Mouse (Mus musculus): ENCODE results near the gene Nvl. TPM values are rescaled to one million over a fixed set of nuclear protein-coding genes. Genes with fewer than 3 reads are reported as not detected.

Gene Nvl
- polyA plus RNA-seq, 1 experiment from 2014 or later: 20.3 TPM

- H3K4me1 ChIP-seq (replicated peaks; ENCODE audit: insufficient read depth, low read length): peaks cover 6% of the 10 kb centered on the region; the same call in 1 of the 2 replicates
- H3K9ac ChIP-seq (ENCODE audit: low read depth, low read length): peak overlapping the region; percentile 89
- ATAC-seq (replicated peaks; ENCODE audit: low FRiP score, low read depth) (peak; percentile 92), DNase-seq (ENCODE audit: low spot score) (peak; percentile 94)
- WGBS: under 1% methylated on average over 59 of the region's 59 CpGs
- peak overlapping the region; percentile 81 for H3K4me2 ChIP-seq (ENCODE audit: low read length)
- peak overlapping the region; percentile 96 for H3K4me3 ChIP-seq (replicated peaks; ENCODE audit: low read depth, low read length)
- peak overlapping the region; percentile 83 for H3K27ac ChIP-seq
- peaks cover 15% of the 10 kb centered on the region; the same call in 1 of the 2 replicates for H3K36me3 ChIP-seq (ENCODE audit: insufficient read depth, low read length)
- H3K27me3 ChIP-seq (ENCODE audit: insufficient read depth, low read length): no peaks in the 10 kb centered on the region
- no peaks in the 10 kb centered on the region for H3K9me3 ChIP-seq (replicated peaks; ENCODE audit: low read length)
- no peak for TF ChIP-seq CTCF (IDR thresholded peaks at IDR 0.05; ENCODE audit: low read depth)
Measured at GRCm38 (mm10) chr1:181150827-181151534, 7.0 kb upstream of the Nvl start.

- no peak overlapping the region for H3K27ac ChIP-seq
- H3K27me3 ChIP-seq (ENCODE audit: insufficient read depth, low read length): no peaks in the 10 kb centered on the region
- H3K9me3 ChIP-seq (replicated peaks; ENCODE audit: low read length): no peaks in the 10 kb centered on the region
- no peak overlapping the region for H3K4me2 ChIP-seq (ENCODE audit: low read length)
- DNase-seq (ENCODE audit: low spot score) (no peak), ATAC-seq (replicated peaks; ENCODE audit: low FRiP score, low read depth) (no peak)
- no peak for TF ChIP-seq CTCF (IDR thresholded peaks at IDR 0.05; ENCODE audit: low read depth)
- 62% methylated on average over 3 of the region's 3 CpGs for WGBS
- peaks cover 6% of the 10 kb centered on the region; the same call in 1 of the 2 replicates for H3K4me1 ChIP-seq (replicated peaks; ENCODE audit: insufficient read depth, low read length)
- peaks cover 9% of the 10 kb centered on the region; the same call in 1 of the 2 replicates for H3K36me3 ChIP-seq (ENCODE audit: insufficient read depth, low read length)
- no peak overlapping the region for H3K9ac ChIP-seq (ENCODE audit: low read depth, low read length)
- H3K4me3 ChIP-seq (replicated peaks; ENCODE audit: low read depth, low read length): peak overlapping the region; percentile 96
Measured at GRCm38 (mm10) chr1:181150431-181150826, 6.4 kb upstream of the Nvl start.

GRCm38 (mm10) chr1:181149373-181150017, 5.5 kb upstream of the Nvl start:
- Histone ChIP-seq H3K27me3 (ENCODE audit: insufficient read depth, low read length) (no peaks in the 10 kb centered on the region), H3K9ac (ENCODE audit: low read depth, low read length) (no peak overlapping the region), H3K4me2 (ENCODE audit: low read length) (no peak overlapping the region), H3K27ac (no peak overlapping the region), H3K4me1 (replicated peaks; ENCODE audit: insufficient read depth, low read length) (peaks cover 10% of the 10 kb centered on the region; the same call in 1 of the 2 replicates), H3K36me3 (ENCODE audit: insufficient read depth, low read length) (0 out of 2 replicates have a peak, but pooled peaks cover under 1% of the 10 kb centered on the region), H3K4me3 (replicated peaks; ENCODE audit: low read depth, low read length) (no peak overlapping the region), H3K9me3 (replicated peaks; ENCODE audit: low read length) (no peaks in the 10 kb centered on the region)
- 68% methylated on average over 3 of the region's 3 CpGs for WGBS
- TF ChIP-seq CTCF (IDR thresholded peaks at IDR 0.05; ENCODE audit: low read depth): peak; percentile 42
- DNase-seq (ENCODE audit: low spot score) (no peak), ATAC-seq (replicated peaks; ENCODE audit: low FRiP score, low read depth) (no peak)

DNA sequence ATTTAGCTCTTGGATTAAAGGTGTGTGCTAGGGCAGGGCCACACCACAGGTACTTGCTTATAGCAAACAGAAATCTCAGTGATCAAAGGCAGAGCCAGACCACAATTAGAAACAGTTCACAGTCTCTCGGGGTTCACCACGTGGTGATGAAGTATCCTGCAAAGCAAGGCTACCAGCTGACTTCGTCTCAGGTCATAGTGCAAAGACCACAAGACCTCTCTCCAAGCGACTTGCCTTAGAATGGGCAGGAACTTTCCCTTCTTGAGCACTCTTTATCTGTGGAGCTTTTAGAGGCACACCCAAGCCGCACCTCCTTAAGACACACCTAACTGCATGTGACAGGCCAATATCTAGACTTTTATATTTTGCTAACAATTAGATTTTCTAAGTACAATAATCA, 4.5 kb upstream of the Nvl start:
- Histone ChIP-seq H3K4me3 (replicated peaks; ENCODE audit: low read depth, low read length) (no peak overlapping the region), H3K4me2 (ENCODE audit: low read length) (no peak overlapping the region), H3K27me3 (ENCODE audit: insufficient read depth, low read length) (no peaks in the 10 kb centered on the region), H3K27ac (no peak overlapping the region), H3K9me3 (replicated peaks; ENCODE audit: low read length) (no peaks in the 10 kb centered on the region), H3K4me1 (replicated peaks; ENCODE audit: insufficient read depth, low read length) (peaks cover 10% of the 10 kb centered on the region; the same call in 1 of the 2 replicates), H3K36me3 (ENCODE audit: insufficient read depth, low read length) (no peaks in the 10 kb centered on the region), H3K9ac (ENCODE audit: low read depth, low read length) (no peak overlapping the region)
- no peak for ATAC-seq (replicated peaks; ENCODE audit: low FRiP score, low read depth)
- WGBS: 66% methylated on average over 5 of the region's 5 CpGs
- DNase-seq (ENCODE audit: low spot score): no peak
- no peak for TF ChIP-seq CTCF (IDR thresholded peaks at IDR 0.05; ENCODE audit: low read depth)

GRCm38 (mm10) chr1:181146187-181146586, 2.2 kb upstream of the Nvl start:
- Histone ChIP-seq H3K27me3 (ENCODE audit: insufficient read depth, low read length) (no peaks in the 10 kb centered on the region), H3K4me1 (replicated peaks; ENCODE audit: insufficient read depth, low read length) (peaks cover 8% of the 10 kb centered on the region; the same call in 1 of the 2 replicates), H3K9me3 (replicated peaks; ENCODE audit: low read length) (no peaks in the 10 kb centered on the region), H3K4me3 (replicated peaks; ENCODE audit: low read depth, low read length) (no peak overlapping the region), H3K27ac (no peak overlapping the region), H3K9ac (ENCODE audit: low read depth, low read length) (no peak overlapping the region), H3K4me2 (ENCODE audit: low read length) (no peak overlapping the region), H3K36me3 (ENCODE audit: insufficient read depth, low read length) (0 out of 2 replicates have a peak, but pooled peaks cover 2% of the 10 kb centered on the region)
- DNase-seq (ENCODE audit: low spot score): no peak
- no peak for TF ChIP-seq CTCF (IDR thresholded peaks at IDR 0.05; ENCODE audit: low read depth)
- WGBS: 92% methylated on average over 2 of the region's 2 CpGs
- ATAC-seq (replicated peaks; ENCODE audit: low FRiP score, low read depth): no peak

GRCm38 (mm10) chr1:181144966-181145365, 962 bp upstream of the Nvl start:
- Histone ChIP-seq H3K9ac (ENCODE audit: low read depth, low read length) (peak overlapping the region; percentile 70), H3K4me2 (ENCODE audit: low read length) (peak overlapping the region; percentile 86), H3K9me3 (replicated peaks; ENCODE audit: low read length) (no peaks in the 10 kb centered on the region), H3K36me3 (ENCODE audit: insufficient read depth, low read length) (peaks cover 6% of the 10 kb centered on the region), H3K27me3 (ENCODE audit: insufficient read depth, low read length) (no peaks in the 10 kb centered on the region), H3K4me1 (replicated peaks; ENCODE audit: insufficient read depth, low read length) (peaks cover 8% of the 10 kb centered on the region; the same call in 1 of the 2 replicates), H3K27ac (peak overlapping the region; percentile 92), H3K4me3 (replicated peaks; ENCODE audit: low read depth, low read length) (peak overlapping the region; percentile 68)
- ATAC-seq (replicated peaks; ENCODE audit: low FRiP score, low read depth): no peak
- 9% methylated on average over 12 of the region's 12 CpGs for WGBS
- peak; percentile 7 for DNase-seq (ENCODE audit: low spot score)
- no peak for TF ChIP-seq CTCF (IDR thresholded peaks at IDR 0.05; ENCODE audit: low read depth)
